Mouse (Mus musculus) lung, adult 18-20 months (tissue): ENCODE measurements around the gene Gpc3.

Experiments
- DNase-seq, 2 experiments: peaks; one replicate each; pipeline ENCODE4 v3.0.0; 2022; ENCODE audit warnings: mixed read lengths in 2 of 2

Gpc3 gene

DNA sequence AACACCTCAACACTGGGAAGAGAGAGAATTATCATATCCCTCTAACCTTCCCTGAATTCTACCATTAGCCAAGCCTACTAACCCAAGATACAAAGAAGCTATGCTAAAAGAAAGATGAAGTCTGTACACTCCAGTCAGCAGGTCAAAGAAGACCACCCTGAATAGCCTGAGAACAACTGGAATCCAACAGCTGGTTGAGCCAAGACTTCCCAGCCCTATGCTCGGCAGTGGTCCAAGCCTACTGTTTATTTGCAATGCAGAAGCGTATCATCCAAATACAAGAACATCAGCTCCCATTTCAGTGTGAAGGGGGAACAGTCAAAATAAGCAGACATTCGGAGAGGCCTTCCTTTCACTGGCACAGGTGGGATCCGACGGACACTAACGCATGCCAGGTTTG is 56.3 kb downstream of the Gpc3 start:
- DNase-seq: peak in 1 of 2 experiments; percentile 3

DNA sequence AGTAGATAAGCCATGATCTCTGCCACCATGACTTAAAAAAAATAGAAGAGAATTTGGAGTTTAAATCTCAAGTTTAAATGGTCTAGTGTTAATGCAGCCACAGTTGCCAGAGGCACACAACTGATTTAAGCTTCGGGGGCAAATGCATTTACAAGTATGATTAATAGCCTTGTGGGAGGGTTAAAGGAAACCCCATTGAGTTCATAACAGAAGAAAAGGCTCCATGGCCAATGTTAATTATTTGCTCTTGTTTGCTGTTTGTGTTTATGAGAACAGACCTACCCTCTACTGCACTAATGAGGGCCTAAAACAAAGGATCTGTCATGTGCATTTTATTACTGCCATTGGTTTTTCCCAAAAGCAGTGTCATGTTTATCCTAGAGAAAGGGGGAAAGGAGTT is 62.5 kb downstream of the Gpc3 start:
- DNase-seq: no peak

DNA sequence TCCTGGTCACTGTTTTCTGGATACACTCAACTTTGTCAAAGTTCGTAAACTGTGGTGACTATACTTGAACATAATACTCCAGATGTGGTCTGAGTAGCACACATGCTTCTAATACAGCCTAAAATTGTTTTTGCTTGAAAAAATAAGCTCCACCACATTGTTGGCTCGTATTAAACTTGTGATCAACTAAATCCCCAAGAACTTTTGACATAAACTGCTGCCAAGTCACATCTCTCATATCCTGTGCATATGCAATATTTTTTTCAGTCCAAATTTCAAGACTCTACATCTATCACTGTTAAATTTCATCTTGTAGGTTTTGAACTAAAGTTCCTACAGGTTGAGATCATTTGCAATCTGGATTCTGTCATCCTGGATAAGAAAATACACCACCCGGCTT is 69.1 kb downstream of the Gpc3 start:
- no peak for DNase-seq

DNA sequence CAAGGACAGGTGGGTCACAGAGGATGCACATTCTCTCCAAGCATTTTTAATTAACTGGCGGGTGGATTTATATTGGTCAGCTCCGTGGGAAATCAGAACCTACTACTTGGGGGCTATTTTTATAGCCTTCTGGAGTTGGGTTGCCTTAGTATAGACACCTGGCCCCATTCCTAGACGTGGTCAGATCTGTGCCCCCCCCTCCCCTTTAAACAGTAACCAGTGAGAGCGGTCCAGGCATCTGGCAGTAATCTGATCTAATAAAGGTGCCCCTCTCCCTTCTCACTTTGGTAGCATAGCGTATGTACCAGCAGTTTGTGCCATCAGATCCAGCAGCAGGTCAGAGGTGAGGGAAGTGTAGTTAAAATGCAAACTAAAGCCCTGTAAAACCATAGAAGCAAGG is 76.5 kb downstream of the Gpc3 start:
- DNase-seq: no peak

DNA sequence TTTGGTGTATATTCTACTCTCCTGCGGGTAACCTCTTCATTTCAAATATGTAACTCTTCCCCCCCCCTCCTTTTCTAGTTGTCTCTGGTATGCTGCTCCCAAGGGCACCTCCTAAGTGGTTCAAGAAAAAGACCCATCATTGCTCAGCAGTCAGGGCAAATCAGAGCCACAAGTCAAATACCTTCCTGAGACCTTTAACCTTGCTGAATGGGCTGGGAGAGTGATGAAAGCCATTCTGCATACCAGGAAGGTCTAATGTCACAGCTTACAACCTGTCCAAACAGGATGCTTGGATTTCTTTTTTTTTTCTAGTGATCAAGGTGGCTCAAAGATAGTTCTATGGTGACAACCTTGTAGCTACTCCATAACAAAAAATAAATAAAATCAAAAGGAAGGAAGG is 80.0 kb downstream of the Gpc3 start:
- DNase-seq: no peak

DNA sequence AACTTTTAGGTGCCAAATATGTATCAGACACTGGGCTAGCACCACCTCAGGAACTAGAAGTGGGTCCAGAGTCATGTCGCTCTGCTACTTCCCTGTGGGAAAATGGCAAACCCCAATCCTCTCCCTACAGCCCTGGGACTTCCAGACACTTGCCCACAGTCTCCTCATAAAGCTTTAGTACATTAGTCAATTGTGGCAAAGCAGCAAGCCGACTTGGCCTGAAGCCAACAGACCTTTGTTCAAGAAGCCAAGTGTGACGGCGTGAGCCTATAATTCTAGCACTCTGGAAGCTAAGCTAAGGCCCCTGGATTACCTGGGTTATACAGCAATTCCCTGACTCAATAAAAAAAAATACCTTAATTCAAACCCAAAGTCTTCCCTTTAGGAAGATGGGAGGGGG is 80.7 kb downstream of the Gpc3 start:
- DNase-seq: no peak

DNA sequence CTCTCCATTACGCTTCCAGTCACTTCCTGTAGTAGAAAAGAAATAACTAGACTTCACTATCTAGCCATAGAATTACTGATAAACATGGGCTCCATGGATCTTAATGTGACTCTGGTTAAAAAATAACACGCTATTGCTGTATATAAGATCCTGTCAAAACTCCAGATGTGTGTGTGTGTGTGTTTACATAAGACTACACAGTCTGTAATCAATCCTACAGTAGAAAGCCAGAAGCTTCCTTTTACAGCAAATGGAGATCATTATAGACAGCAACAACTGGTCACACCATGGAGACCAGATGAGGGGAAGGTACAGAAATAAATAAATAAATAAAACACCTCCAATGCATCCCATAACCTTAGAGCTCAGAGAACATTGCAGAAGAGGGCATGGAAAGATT is 81.6 kb downstream of the Gpc3 start:
- DNase-seq: no peak

DNA sequence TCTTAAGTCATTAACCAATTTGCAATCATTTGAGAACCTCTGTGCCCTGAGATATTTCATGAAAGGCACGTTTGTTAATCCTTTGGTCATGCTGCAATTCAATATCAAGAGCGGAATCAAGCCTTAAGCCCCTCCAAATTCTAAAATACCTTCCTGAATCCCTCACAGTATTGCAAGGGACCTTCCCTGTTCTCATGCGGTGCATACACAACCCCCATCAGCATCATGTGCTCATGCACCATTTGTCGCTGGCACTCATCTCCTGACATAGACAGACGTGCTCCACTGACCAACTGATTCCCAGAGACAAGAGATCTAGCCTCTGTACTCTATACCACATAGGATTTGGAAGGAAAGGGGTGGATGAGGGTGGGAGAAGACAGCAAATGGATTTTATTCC is 87.7 kb downstream of the Gpc3 start:
- DNase-seq: no peak

DNA sequence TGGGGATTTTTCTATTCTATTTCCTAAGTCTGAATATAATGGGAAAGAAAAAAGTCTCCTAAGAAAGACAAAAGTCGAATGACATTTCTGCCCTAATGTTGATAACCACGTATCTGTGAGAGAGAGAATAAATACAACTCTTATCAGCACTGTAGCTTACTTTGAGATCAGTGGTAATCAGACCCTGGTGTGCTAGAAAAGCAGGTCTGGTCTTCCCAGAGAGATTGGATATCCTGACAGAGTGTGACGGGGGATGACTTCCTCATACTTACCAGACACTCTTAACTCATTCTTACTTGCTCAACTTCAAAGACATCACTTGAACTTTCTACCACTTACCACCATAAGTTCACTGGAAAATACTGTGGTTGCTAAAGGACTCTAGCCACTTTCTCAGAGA is 88.6 kb downstream of the Gpc3 start:
- DNase-seq: no peak

DNA sequence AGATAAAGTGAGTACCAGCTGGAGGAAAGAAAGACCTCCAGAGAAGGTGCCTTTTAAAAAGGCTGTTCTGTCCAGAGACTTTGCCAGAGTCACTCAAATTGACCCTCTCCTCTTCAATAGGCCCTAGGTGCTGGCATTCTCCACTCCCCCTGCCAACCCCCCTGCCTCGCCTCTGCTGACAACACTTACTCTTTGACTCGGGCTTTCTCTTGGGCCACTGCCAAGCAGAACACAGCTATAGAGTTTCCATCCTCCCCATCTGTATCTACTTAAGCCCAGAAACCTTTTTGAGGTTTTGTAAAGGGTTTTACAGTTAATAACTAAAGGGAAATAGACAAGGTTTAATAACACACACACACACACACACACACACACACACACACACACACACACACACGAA is 99.2 kb downstream of the Gpc3 start:
- no peak for DNase-seq

DNA sequence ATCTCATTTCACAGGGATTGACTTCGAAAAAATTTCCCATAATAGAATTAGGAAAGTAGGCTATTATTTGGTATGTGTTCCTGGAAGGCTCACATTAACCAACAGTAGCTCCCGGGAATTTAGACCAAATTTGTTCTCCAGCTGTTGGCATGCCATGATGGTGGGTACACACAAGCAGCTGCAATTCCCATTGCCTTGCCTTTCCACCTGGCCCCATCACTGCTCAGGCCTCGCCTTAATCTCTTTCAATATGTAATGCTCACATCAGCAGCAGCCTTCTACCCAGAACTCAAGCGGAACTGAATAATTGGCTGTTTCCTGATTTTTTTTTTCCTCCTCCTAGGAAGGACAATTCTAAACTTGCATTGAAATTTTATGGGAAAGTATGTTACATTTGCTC is 102.6 kb downstream of the Gpc3 start:
- DNase-seq: no peak

DNA sequence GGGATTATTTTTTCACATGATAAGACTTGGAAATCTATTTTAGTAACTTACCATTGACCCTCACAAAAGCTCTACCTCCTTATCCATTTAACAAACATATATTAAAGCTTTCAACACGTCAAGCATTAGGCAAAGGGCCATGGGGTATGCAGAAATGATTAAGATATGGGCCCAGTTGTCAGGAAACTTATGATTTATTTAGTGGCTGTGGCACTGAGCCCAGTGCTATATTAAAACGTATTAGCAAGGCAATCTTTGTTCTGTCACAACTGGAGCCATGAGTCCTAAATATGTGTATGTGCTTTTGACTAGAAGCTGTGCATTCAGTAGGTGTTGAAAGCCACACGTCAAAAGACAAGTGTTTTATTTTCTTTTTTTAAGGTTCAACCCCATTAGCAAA is 109.9 kb downstream of the Gpc3 start:
- no peak for DNase-seq

DNA sequence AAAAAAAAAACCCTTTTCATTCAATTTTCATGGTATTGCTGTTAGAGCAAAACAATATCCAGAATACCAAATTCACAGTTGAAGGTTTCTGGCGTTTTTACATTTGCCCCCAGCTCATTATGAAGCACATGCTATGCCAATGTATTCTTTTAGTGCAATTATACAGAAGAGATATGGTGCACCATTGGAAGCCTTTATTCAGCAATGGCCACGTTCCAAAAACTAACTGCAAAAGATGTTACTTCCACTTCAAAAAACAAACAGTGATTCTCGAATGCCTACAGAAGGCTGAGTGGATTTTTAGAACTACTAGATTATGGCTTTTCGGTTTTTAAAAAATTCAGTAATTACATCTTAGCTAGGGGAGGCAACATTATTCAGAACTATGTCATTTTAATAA is 124.3 kb downstream of the Gpc3 start:
- DNase-seq: no peak

DNA sequence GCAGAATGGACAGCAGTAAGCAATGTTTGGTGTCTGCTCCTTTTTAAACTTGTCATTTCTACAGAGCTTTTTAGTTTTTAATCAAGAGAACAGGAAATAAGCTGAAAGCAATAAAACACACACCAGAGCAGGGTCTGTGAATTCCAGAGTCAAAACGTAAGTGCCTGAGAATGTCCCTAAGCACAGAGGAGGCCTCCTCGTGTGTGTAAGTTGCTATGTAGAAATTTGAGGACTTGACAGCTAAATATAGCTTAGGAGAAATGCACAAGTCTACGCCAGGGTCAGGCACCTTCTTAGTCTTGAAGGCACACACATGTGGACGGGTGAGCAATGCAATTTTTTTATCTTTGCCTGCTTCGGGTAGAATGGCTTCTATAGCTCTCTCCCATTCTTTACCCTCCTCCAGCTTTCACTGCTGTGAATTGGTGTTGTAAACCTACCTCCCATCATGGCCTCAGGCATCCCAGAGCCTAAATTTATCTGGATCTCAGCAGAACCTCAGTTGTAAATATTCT is 158.6 kb downstream of the Gpc3 start:
- no peak for DNase-seq

DNA sequence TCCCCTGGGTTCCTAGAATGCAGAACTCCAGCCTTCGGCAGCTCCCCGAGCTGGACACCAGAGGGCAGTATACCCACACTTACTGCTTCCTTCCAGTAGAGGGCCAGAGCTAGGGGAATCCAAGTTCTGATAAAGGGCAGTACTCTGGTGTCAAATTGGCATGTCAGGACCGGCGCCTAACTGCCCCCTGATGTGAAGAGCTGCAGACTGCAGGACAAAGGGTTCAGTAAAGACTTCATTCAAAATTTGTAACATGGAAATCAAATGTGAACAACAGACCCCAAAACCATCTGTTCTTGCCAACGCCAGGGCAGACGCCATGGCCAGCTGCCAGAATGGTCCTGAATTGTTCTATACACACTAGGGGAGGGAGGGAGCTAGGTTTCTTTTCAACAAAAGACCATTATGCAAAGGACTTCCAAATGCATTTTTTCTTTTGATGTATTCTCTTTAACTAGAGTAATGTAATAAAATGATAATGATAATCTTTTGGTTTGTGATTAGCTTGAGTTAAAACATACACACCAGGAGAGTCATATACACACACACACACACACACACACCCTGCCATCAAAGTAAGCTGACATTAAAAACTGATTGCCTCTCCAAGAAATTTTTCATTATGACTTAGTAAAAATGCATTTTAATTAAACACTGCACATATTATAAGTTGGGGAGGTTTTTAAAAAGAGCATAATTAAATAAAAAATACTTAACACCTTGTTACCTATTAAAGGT is 160.1 kb downstream of the Gpc3 start:
- peak; percentile 48 to 50 for DNase-seq

DNA sequence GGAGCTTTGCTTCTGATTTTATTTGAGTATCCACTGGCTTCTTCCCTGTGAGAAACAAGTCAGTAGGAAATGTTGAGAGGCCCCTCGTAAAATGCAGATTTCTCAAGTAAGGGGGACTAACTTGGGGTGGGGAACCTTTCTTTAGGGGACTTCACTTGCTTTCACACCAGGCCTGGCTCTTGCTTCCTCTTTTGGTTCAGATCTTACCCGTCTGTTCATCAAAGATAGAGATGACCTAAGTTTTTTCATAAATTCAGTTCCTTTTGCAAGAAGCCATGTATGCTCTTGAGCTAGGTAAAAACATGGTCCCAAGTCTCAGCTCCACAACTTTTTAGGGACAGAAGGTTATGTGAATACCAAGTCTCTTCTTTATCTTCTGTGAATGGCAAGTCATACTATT is 164.6 kb downstream of the Gpc3 start:
- no peak for DNase-seq

DNA sequence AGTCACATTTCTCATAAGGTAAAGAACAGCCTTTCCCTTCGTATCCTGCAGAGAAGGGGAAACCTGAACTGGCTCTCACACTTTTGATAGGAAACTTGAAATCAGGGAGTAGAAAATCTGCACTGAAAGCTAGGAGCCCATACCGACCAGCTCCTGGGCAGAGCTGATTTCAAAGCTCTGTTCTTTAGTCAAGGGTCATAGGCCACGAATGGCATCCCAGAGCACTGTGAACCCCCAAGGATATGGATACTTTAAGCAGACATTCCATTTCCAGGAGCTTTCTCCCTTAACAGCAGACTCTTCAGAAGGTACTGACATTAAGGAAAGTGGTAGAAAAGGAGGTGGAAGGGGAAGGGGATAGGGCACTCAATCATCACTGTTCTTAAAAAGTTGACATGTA is 165.3 kb downstream of the Gpc3 start:
- DNase-seq: no peak

DNA sequence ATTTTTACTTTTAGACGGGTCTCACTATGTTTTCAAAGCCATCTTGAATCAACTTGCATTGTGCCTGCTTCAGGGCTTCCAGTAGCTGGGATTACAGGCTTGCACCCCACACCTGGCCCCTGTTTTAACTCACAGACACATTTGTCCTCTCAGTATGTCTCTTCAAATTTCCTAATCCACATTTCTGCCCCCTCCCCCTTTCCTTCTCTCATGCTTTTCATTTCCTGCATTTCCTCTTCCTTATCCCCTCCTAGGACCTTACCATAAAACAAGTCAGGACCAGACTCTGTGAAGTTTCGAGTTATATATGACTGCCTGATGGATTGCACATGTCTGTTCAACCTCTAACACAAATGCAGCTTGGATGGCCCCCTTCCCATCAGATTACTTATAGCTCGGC is 167.2 kb downstream of the Gpc3 start:
- DNase-seq: no peak

DNA sequence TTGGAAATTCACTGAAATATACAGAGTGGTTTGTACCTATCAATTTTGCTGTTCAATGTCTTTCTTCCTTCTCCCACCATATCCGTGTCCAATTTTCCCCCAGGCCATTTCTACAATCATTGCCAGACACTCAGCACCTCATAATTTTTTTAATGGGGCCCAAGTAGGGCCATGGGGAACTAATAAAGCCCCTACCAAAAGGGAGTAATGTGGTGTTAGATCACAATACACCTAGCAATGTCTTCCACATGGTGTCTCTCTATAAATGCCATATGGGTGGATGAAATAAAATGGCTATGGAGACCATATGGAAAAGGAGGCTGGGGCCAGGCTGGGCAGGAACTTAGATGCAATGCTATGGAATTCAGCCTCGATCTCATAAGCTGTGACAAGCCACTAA is 168.8 kb downstream of the Gpc3 start:
- no peak for DNase-seq

DNA sequence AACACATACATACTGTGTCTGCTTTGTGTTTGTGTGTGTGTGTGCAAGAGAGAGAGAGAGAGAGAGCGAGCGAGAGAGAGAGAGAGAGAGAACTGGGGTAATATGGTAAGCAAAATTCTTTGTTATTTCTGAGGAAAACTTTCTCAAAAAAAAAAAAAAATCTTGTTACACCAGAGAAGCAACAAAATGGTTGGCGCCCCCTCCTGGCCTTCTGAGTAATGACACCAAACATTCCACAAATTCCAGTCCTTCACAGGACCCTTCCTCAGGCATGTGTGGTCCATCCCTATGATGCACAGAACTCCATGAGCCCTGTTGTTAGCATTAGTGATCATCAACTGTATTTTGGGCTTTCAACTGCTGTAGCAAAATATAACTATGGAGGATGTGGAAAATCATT is 172.0 kb downstream of the Gpc3 start:
- no peak for DNase-seq

DNA sequence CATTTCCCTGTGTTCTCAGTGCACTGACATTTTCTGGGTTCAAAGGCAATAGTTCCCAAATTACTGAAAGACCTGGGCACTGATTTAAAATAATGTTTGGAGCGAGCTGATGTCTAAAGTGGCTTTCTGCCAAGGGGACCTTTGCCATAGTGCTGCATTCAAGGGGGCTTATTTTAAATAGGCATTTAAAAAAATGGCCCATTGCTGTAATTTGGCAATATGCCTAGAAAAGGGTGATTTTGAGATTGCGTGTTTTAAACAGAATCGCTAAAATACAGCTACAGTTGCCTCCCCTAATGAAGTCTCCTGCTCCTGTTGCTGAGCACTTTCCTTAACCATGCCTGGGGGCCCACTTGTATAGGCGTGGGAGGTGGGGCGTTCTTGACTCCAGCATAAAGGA is 174.3 kb downstream of the Gpc3 start:
- no peak for DNase-seq

DNA sequence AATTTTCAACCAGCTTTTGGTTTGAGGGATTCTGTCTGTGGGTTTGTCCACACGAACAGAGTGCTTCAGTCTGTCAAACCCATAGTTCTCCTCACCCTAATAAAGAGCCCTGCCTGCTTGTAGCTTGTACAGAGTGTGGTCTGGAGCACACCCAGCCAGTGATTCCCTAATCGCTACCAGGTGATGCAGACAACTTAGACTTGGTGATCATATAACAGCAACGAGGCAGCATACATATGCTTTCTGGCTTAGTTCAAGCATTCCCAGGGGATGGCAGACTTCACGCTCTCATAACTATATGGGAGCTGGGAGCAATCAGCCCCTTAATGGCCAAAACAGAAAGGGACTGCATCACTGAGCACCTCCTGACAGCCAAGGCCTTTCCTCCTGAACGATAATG is 188.1 kb downstream of the Gpc3 start:
- no peak for DNase-seq

DNA sequence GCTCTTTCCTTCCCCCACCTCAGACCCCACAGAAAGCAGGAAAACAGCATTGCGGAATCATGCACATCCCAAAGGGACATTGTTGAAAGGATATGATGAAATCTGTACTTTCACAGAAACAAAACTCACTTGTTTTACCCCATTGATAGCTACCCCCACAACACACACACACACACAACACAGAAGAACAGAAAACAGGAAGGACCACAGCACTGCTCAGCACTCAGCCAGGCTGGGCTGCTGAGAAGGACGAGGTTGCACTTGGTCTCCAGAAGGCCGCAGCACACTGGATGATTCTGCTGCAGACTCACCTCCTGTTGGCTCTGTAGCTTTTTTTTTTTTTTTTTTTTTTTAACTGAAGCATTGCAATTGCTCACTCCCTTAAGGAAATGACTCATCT is 193.9 kb downstream of the Gpc3 start:
- DNase-seq: no peak

DNA sequence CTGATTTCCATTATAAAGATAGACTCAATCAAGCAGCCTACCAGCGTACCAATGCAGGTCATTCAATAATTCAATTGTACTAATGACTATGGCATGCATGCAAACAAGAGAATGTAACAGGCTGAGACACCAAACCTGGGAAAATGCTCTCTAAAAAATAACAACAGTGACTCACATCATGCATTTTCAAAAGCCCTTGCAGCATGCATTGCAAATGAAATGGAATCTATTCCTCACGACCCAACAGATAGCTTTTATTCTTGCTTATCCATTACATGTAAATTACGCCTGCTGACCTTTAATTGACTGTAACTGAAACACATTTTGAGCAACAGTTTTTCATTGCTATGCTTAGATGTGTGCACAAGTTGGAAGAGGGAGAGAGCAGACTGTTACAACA is 200.8 kb downstream of the Gpc3 start:
- no peak for DNase-seq

DNA sequence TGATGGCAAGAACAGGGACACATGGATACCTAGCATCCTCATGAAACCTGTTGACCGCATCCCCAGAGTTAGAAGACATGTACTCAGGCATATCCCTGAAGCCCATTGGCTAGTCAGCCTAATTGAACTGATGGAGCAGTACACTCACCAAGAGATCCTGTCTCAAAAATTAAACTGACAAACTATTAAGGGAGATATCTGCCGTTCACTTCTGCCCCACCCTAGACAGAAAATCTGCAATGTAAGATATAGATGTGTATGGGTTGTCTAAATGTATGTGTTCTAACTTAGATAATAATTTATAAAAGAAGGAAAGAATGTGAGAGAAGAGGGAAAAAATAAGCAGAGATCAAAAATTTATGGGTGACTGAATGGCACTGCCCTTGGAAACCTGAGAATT is 212.6 kb downstream of the Gpc3 start:
- DNase-seq: no peak
